Mouse (Mus musculus) kidney, adult 9 months (tissue): ENCODE results near the gene Crlf1.

Experiments
- DNase-seq: peaks from one replicate; pipeline ENCODE4 v3.0.0; 2022

The Crlf1 gene

GRCm38 (mm10) chr8:70469295-70469916 is 23.6 kb upstream of the Crlf1 start:
- no peak for DNase-seq

- no peak for DNase-seq
Measured at GRCm38 (mm10) chr8:70469938-70470337, 23.0 kb upstream of the Crlf1 start.

GRCm38 (mm10) chr8:70471856-70472255 is 21.1 kb upstream of the Crlf1 start:
- no peak for DNase-seq

- DNase-seq: peak; percentile 98
Measured at GRCm38 (mm10) chr8:70476333-70477268, 16.4 kb upstream of the Crlf1 start, which contains the start of gene Klhl26. Klhl26 (minus strand) TSS chr8:70476968.

DNA sequence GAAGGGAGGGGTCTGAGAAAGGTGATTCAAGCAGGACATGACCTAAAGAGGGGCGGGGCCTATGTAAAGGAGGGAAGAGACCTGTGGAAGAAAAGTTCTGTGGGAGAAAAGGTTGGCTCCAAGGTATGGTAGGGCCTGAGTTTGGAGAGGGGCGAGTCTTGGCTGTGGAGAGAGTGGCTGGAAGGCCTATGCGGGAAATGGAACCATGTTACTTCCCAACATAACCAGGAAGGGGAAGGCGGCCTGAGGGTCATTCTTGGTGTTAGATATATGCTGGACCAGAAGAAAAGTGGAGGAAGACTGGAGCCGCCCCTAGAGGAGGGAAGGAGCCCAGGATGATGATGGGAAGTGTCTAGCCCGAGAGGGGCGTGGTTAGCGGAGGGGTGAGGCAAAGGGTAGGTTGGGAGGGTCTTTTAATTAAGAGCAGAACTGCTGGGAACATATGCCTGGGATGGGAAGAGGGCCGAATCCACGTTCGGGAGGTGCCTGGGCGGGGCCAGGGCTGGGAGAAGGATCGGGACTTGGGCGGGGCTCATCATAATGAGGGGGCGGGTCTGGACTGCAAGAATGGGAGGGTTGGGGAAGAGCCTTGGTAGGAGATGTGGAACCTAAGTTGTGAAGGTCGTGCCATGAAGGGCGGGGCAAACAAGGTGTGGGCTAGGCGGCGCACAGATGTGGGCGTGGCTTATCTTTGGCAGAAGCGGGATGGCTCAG is 15.5 kb upstream of the Crlf1 start:
- DNase-seq: peak; percentile 34

DNA sequence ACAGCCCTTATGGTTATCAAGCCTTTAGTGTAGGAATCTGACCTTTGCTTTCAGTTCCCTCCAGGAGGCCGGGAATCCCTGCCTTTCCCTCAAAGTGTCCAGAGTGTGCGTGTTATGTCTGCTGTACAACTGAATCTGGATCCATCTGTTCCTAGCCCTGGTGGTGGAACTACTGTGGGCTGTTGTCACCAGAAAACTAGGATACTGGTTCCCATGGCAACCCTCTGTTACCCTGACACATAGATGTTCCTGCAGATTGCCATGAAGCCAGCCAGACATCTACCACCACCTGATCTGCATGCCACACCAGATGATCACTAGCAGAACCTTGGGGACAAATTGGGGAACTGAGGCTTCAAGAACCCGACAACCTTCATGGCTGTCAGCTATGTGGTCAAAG is 11.1 kb upstream of the Crlf1 start:
- DNase-seq: no peak

- DNase-seq: no peak
Measured at GRCm38 (mm10) chr8:70482943-70483342, 10.0 kb upstream of the Crlf1 start.

- no peak for DNase-seq
Measured at GRCm38 (mm10) chr8:70486191-70486681, 6.7 kb upstream of the Crlf1 start.

GRCm38 (mm10) chr8:70486941-70487520 is 5.9 kb upstream of the Crlf1 start, which contains the start of gene Tmem59l:
Tmem59l (minus strand) TSS chr8:70487358.
- DNase-seq: no peak

DNA sequence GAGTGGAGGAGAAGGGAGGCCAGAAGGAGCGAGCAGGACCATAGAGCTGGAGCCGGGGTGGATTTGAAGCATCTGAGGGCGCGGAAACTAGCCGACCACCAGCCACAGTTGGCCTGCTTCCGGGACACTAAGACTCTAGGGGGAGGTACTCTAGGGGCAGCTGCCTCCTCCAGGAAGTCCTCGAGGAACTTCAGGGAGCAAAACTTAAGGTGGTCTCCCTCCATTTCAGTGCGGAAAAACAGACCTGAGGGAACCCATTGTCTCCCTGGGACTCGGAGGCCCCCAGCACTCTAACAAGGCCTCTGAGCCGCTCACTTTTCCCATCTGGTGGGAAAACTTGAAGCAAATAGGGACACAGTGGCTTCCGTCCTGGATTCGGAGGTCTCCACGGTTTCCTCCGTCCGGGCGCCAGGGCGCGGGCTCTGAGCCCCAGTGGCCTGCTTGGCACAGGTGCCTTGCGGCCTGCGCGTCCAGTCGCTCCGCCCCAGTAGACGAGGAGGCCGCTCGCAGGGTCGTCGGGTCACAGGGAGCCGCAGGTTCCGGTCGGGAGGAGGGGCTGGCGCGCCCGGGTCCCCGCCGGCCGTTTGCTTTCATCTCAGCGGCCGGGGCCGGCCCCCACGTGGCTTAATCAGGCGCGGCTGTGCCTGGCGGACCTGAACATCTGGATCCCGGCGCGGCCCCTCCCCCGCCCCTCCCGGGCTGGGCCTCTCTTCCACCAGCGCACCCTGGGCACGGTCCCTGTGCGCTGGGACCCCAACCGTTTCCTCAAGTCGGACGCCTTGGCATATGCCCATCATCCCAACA is 4.8 kb upstream of the Crlf1 start:
- DNase-seq: peak; percentile 29

- no peak for DNase-seq
Measured at GRCm38 (mm10) chr8:70488931-70489470, 4.0 kb upstream of the Crlf1 start.

GRCm38 (mm10) chr8:70489576-70489975 is 3.4 kb upstream of the Crlf1 start:
- no peak for DNase-seq

DNA sequence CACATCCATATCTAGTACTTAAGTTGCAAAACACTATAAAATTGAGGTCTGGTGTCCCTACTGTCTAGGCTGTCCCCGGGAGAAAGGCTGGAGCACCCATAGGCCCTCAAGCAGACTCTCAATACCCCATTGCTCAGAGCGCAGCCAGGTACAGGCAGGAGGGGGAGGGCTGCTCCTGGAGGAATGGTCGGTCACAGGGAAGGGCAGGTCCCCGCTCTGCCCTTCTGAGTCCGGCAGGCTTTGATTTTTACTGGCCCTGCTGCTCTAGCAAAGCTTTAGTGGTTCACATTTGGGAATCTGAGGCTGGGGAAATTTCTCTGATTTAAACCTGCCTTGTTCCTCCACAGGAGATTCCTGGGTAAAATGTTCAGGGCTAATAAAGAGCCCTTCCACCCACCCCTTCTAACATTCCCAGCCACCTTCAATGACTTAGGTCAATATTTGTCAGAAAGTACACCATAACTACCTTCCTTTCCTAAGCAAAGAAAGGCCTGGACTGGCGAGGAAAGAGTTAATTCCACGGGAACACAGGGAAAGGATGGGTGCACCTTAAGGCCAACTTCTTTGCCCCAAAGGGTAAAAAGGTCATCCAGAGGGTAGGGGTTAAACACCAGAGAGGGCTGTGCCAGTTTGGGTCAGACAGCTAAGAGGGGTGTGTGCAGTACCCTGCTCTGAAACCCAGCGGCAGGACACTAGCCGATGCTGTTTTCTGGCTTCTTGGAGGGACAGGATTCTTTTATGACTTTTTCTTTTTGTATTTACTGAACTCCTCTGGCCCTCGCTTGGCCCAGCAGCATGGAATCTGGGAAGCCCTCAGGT is 2.7 kb upstream of the Crlf1 start:
- DNase-seq: no peak

GRCm38 (mm10) chr8:70490880-70491495 is 2.0 kb upstream of the Crlf1 start:
- no peak for DNase-seq

GRCm38 (mm10) chr8:70493692-70494415 is 896 bp downstream of the Crlf1 start:
- no peak for DNase-seq

DNA sequence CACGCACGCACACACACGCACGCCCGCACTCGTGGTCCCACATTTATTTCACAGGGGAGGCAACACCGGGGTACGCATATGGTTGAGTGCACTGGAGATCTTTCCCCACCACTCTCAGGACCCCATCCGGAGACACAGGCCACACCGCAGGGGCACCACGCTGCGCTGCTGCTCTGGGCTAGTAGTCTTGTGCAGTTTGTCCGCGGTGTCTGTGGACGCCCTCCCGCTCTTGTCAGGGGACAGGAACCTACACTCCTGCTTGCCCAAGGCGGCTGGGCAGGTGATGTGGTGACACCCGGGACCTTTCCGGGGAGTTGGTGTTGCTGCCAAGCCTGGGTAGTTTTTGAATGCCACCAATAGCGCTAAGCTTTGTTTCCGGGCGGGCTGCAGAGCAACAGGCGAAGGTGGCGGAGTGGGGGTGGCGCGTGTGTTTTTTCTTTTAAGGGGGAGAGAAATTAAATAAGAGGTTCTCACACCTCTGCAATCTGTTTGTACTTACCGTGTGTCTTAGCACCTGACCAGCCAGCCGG is 1.5 kb downstream of the Crlf1 start:
- DNase-seq: no peak

DNA sequence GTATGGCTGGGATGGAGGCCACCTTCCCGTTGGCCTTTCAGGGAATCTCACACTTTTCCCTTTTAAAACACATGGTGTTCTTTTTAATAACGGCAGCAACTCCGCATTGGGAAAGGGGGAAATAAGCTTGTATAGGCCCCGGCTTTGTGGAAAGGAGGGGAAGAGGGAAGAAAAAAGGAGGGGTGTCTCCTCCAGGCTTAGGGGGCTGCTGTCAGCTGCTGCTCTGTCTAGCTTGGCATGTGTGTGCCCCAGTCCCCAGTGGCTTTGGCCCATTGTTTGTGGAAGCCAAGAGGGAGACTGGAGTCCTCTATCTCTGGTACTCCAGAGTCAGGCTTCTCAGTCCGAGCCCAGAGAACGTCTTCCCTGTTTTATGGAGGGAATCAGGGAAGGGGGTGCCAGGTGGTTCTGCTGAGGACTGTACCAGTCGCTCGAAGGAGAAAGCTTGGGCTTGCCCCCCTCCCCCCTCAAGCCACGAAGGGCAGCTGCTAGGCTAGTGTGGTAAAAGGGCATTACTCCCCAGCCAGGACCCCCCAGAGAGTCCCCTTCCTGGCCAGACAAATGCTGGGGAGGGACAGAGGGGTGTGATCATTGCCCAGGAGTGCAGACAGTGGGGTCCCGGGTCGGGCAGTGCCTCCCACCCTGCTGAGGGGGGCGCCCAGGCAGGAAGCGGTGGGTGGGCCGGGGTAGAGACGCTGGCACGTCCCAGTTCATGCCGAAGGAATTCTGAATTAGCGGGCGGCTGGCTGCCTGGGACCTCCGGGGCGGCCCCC is 2.2 kb downstream of the Crlf1 start:
- no peak for DNase-seq

GRCm38 (mm10) chr8:70495771-70496062 is 2.8 kb downstream of the Crlf1 start:
- DNase-seq: no peak
